Mouse (Mus musculus): ENCODE data around the gene Stard10. TPM values are rescaled to one million over a fixed set of nuclear protein-coding genes. Genes with fewer than 3 reads are reported as not detected.

Gene Stard10
- total and polyA plus RNA-seq, 3 experiments, result 27.6 to 78.1 (median 29.9) TPM

DNA sequence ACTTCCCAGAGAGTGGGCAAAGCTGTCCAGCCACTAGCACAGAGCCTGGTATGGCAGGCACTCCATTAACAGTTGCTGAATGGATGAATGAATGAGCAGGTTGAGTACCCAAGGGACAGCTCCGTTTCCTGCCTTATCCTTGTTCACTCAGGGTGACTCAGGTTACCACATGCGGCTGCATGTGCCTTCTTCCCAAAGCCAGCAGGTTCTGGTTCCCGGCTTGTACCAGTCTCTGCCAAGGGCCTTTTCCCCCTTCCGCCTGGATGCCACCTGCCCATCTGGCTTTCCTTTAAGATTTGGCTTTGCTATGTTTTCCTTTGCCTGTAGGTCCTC, 13.9 kb downstream of the Stard10 start:
- no peak for DNase-seq

DNA sequence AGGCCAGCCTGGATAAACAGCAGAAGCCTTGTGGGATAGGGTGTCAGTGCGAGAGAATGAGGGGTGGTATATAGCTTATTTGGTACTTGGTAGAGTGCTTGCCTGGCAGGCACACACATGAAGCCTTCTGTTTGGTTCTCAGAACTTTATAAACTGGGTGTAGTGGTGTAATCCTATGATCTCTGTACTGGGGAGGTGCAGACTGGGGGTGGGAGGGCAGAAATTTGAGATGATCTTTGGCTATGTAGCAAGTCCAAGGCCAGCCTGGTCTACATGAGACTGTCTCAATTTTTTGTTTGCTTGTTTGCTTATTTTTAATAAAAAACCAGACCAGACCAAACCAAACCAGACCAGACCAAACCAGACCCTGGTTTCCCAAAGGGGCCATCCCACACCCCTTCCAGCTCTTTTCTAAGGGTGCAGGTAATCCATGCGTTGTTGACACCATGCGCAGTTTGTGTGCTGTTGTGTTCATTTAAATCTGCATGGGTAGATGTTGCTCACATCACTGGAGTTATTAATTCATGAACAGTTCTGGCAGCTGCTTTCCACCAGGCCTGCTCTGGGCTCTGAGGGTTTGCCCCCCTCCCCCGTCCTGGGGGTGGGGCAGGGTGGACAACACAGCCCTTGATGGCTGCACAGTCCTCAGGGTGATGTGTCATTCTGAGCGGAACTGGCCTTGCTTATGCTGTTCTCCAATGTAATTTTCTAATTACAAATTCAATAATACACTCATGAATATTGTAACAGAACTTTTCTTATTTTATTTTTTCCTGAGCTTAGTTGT, 15.4 kb downstream of the Stard10 start:
- DNase-seq, result peak; percentile 35

DNA sequence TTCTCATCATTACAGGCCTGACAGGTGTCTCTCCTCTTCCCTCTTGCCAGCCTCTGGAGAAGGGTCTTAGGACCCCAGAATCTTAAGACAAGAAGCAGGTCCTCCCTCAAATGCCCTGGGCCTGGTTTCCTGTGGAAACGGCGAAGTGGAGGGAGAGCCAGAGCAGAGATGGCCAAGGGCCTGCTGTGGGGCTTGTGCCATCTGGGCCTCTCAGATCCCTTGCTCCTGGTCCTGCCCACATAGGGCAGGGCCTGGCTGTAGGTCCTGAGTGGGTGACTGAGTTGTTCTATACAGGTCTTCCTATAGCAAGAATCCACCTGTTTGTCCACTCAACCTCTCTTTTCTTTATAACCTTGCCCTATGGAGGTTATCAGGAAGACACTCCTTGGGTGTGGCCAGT, 18.3 kb downstream of the Stard10 start:
- DNase-seq, result no peak

DNA sequence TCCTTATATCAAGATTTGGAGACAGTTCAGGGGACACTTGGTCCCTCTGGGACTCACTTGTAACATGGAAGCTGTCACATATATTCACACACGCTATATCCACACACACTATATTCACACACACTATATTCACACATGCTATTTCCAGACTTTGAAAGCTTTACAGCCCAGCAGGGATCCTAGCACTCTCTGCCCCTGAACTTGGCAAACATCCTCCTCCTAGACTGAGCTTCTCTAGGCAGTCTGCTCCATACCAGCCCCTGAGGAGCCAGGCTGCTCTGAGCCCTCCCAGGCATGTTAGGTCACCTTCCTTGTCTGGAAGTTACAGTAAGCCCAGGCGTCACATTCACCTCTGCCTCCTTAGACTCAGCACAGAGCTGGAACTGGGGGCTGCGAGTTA, 19.8 kb downstream of the Stard10 start:
- DNase-seq, result no peak

DNA sequence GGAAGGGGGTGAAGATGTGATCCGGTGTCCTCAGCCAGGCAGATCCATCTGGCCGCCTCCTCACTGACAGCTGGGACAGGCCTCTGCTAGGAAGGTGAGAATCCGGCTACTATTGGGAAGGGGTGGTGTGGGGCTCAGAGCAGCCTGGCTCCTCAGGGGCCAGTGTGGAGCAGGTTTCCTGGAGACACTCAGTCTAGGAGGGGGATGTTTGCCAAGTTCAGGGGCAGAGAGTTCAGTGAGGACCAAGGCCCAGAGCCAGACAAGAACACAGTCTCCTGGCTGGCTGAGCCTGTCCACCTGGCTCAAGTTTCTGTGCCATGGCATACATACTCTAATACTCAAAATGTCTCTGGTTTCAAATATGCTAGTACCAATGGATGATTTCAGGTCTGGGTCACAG, 20.5 kb downstream of the Stard10 start:
- no peak for DNase-seq

DNA sequence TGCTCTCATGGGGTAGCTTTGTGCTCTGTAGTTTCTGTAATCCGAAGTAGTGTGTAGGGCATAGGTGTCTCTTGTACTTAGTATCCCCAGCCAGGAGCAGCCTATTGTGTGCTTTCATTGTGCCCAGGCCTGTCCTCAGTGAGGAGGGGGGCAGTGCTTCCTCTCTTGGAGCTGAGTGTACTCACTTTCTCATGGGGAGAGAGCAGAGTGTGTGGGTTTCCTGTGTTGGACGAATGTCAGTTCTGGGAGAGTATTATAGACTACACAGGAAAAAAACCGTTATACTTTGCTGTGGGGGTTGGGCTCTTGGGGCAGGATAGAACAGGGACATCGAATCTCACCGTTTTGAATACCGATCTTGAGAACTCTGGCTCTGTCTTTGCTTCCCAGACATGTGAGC, 24.5 kb downstream of the Stard10 start:
- DNase-seq, result no peak

DNA sequence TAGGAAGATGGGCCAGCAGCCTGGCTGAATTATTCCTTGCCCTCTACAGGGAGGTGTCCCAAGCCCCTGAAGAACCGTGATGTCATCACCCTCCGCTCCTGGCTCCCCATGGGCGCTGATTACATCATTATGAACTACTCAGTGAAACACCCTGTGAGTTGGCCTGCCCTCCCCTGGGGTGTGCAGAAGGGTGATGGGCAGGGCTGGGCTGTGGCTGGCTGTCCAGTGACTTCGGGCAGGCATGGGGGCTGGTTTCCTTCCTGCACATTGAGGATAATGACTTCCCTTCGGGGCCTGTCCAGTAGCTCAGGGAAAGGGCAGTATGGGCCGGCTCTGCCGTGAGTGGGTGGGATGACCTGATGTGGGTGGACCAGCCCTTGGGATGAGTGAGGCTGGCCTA, 26.2 kb downstream of the Stard10 start:
- DNase-seq, result no peak

DNA sequence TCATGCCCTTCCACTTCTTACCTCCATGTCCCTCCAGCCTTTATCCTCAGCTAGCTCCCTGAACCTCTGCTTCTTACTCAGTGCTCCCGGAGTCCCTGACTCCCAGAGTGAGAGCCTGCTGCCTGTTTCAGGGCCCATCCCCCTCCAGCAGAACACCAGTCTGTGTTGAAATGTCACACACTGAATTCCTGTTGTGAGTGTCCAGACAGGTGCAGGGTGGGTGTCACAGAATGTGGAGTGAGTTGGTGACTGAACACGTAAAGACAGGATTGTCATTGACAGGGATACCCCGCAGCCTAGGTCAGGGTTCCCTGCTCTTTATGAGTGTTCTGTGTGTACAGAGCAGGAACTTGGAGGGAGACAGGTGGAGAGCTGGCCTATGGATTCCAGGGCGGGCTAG, 28.0 kb downstream of the Stard10 start:
- DNase-seq, result no peak

DNA sequence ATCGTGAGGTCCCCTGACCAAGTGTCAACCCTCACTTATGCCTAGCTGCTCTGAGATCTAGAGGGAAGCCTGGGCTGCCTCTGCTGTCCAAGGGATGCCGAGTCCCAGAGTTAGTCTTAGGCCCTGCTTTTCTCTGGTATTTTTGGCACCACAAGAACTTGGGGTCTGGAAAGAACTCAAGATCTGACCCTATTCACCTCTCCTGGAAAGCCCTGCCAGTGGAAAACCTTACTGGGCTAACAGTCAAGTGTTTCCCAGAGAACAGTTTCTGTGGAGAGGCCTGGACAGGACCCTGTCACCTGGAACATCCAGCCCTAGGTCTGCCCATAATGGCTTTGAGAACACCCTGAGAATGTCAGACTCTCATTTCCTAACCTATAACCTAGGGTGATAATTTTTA, 30.1 kb downstream of the Stard10 start:
- DNase-seq, result no peak

DNA sequence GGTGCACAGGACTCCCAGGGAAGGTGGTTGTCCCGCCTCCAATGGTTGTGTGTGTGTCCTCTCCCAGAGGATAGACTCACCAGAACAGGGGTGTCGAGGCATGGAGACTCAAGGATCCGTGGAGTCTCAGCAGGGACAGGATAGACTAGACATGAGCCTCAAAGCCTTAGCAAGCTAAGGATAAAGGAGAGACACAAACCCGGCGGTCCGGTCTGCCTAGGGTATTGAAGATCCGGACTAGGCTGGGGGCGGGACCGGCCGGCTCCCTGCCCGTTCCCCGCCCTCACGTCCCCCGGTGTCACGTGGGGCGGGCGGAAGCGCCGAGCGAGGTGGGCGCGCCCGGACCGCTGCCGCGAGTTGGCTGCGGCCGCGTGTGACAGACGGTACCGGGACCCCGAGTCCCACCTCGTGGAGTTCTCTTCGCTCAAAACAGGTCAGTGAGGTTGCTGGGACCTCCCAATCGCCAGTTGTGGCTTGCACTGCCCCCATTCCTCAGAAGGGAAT, 30.9 kb downstream of the Stard10 start, which contains the start of gene Arap1:
Gene Arap1 (plus strand): TSS at position 301 of the 504 bp plus-strand sequence.
- peak; percentile 76 for DNase-seq

DNA sequence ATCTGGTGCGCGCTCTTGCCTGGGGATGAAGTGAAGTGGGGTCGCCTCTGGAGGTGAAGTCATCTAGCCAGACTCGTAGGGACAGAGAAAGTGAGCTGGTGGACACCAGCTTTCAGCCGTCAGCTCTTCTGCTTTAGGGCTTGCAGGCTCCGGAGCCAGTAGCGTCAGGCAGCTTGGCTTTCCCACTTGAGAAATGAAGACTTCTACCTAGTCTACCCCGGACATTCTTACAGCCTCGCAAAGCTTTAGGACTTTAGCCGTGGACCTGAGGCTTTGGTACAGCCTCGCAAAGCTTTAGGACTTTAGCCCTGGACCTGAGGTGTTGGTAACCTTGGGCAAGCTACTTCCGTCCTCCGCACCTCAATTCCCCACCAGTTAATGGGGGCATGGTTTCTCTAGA, 31.4 kb downstream of the Stard10 start:
- DNase-seq, result no peak

DNA sequence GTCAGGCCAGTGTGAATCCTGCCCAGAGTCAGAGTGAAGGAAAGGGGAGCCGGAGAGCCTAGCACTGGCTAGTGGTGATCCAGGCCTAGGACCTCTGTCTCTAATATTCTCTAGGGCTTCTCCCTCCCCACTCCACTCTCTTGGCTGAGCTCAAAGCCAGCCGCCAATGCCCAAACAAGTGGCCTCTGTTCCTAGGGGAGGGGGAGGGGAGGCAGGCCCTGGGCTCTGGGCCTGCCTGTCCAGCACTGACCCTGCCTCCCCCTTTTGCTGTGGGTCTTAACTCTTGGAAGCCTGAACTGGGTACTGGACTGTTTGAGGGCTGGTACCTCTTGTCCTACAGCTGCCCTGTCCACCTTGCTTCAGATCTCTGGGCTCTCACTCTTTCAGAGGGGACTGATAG, 33.0 kb downstream of the Stard10 start:
- no peak for DNase-seq

DNA sequence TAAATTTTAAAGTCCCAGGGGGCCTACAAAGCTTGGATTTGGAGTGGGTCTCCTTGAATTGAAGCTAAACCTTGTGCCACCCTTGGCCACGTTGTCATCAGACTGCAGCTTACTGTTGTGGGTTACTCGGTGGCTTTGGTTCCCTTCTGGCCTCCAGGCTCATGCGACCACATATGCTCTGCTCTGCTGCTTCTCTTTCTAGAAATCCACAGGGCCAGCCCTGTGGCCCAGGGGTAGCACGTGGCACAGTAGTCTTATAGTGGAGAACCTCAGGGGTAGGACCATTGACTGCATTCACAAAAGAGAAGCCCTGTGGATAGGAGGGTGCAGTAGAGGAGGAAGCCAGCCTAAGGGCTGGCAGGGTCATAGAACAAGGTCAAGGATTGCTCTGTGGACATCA, 35.5 kb downstream of the Stard10 start:
- no peak for DNase-seq

DNA sequence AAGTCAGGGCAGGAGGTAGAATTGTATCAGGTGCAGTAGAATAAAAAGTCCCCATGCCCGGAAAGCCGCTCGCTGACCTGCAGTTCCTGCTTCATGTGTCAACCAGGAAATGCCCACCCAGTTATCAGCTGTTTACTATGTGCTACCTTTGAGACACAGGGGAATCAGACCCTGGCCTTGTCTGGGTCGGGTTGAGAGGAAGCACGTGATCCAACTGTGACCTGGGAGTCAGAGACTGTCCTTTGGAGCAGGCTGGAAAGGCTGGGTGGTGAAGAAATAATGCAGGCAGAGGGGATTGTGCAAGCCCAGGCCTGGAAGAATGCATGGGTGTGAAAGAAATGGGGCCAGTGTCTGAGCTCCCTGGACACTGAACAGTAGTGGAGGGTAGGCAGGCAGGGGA, 37.5 kb downstream of the Stard10 start:
- DNase-seq, result peak; percentile 58

DNA sequence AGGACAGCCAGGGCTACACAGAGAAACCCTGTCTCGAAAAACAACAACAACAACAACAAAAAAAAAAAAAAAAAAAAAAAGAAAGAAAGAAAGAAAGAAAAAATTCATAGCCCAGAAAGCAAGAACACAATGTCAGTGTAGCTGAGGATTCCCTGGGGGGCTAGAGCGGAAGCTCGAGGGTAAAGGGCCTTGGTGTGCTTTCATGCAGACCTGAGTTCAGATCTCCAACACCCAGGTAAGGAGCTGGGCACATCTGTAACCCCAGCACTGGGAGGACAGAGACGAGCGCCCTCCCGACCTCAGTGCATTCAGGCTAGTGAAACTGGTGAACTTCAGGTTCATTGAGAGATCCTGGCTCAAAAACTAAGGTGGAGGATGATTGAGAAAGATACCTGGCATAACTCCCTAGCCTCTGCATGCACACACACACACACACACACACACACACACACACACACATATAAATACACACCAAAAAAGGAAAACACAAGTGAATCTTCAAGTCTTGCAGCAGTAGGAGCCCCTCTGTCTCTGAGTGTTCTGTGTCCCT, 38.7 kb downstream of the Stard10 start:
- no peak for DNase-seq

DNA sequence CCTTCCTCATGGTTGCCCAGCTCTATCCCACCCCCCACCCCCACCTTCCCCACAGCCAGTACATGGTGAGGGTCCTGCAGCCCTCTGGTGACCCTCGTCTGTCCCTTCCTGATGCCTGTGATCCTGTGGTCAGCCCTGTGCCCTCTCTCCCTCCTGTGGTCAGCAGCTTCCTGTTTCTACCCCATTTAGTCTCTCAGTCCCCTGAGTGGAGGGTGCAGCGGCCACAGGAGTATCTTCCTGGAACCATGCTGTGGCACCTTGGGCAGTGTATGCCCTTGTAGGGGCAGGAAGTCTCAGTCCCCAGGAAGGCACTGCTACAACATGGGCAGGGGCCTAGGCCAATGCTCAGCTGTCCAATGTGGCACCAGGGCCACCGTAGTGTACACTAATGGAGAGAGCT, 40.0 kb downstream of the Stard10 start:
- no peak for DNase-seq

DNA sequence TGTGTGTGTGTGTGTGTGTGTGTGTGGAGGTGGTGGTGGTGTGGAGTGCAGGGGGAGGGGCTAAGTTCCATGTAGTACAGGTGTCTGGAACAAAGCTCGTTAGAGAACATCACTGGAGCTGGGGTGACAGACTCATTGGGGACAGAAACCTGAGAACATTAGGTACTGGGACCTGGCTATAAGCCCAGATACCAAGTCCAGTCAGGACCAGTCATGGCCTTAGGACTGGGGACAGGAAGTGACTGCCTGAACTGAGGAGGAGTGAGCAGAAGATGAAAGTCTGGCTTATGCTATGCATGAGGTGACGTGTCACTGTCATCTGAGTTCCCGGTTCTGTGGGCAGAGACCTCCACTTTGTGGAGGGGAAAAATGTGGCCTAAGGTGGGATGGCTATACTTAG, 43.5 kb downstream of the Stard10 start:
- no peak for DNase-seq

DNA sequence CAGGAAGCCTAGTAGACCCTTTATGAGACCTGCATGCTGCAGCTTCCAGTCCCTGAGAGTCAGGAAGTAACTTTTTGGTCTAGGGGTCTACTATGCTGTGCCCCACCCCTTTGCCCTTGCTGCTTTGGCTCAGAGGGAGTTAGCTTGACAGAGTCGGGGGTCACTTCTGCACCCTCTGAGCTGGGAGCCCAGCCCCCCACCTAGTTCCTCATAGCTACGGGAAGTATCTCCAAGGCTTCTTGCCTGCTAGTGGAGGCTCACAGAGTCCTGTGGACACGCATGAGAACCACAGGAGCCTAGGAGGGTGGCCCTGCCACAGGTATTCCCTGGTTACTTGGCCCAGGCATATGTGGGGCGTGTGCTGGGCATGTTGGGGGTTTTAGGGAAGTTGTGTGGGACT, 44.1 kb downstream of the Stard10 start:
- DNase-seq, result no peak

DNA sequence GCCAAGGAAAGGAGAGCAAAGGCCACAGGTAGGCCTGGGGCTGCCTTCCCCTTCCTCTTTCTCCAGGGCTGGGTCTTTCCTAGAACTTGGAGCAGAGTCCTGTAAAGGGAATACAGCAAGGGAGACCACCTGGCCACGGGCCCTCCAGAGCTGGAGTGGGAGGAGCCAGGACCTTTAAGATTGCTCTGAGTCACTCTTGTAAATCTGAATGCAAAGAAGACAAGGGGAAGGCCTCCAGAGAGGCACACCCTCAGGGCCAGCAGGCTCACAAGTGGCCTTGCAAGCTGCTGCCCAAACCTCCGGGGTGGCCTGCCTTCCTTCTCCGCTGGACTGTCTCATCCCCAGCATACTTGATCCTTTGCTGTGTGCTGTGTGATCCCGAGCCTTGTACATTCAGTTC, 44.9 kb downstream of the Stard10 start:
- DNase-seq, result peak; percentile 46

DNA sequence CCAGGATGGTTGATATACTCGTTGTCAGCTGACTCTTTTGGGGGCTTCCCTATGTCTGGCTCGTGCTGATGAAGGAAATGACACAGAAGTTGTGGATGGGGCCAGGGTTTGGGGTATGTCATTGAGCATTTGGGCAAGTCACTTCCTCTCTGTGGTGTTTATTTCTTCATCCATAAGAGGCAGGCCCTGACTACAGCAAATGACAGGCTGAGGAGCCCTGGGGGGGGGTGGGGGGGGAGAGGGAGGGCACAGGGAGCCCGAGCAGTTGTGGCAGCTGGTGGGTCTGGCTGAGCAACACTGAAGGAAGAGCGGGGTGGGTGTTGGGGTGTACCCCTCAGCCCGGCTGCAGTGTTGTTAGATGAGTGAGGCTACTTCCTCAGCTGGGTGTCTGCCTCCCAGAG, 45.9 kb downstream of the Stard10 start:
- DNase-seq, result no peak

DNA sequence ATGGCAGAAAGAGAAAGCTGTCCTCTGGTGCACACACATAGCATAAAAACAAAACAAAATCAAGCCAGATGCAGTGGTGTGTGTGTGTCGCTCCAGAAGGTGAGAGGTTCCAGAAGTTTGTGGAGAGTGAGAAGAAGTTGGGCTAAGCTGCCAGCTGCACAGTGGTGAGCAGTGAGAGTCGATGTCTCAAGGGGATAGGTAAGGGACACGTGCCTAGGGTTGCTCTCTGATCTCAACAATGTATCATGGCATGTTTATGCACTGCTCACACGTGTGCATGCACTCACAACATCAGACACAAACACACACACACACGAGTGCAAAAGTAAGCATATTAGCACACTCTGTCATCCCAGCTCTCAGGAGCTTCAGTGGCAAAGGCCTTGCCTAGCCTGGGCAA, 47.0 kb downstream of the Stard10 start:
- DNase-seq, result no peak

DNA sequence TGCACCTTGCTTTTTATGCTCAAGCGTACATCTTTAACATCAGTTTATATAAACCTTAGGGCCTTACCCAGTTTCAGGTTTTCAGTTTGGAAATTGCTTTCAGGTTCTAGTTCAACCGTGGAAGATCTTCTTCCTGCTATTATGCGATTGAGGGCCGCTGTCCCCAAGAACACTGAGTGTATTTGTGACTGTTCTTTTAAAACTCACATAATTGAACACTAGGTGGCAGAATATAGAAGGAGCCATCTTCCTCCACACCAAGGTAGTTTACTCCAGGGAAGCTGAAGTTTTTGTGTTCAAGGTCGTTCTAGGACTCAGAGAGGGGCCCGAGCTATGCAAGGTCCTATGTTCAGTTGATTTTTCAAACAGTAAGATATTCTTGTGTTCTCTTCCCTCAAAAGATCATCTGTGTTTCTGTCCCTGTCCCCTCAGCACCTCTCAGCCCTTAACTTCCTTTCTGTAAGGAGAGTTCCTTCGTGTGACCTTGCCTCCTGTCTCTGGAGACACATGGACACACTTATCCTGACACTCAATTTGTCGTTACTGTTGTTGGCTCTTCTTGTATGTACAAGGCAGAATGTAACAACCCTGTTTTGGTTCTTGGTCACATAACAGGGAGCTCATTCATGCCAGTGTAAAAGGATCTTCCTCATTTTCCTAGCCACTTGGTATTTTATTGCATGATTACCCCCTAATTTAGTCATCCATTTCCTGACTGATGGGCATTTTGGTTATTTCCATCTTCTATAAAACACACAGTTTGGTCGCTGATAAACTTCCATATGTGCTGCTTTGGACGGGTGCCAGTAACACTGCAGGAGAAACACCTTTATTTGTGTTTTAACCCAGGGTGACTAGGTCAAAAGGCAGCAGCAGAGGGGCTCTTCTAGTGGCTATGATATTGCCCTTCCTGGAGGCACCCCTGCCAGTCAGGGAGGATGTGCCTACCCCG, 51.3 kb downstream of the Stard10 start:
- no peak for DNase-seq

DNA sequence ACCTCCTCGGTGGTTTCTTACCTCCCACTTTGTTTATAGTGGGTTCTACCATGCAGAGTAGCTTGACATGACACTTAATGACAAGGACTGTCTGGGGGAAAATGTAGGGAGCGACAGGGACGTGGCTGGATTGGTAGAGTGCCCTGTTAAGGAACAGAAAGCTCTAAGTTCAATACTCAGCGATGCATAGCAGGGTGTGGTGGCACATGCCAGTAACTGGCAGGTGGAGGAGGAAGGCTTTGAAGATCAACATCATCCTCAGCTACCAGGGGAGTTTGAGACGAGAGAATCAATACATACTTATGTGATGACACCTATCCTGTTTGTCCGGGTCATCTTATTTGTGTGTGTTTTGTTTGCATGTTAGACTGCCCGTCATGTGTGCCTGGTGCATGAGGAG, 52.8 kb downstream of the Stard10 start:
- DNase-seq, result no peak
